Mouse (Mus musculus): Measurements from ENCODE around the gene Rffl. TPM values are rescaled to one million over a fixed set of nuclear protein-coding genes. Genes with fewer than 3 reads are reported as not detected.

The Rffl gene
- polyA plus RNA-seq, 1 experiment from 2014 or later: 21.9 TPM

DNA sequence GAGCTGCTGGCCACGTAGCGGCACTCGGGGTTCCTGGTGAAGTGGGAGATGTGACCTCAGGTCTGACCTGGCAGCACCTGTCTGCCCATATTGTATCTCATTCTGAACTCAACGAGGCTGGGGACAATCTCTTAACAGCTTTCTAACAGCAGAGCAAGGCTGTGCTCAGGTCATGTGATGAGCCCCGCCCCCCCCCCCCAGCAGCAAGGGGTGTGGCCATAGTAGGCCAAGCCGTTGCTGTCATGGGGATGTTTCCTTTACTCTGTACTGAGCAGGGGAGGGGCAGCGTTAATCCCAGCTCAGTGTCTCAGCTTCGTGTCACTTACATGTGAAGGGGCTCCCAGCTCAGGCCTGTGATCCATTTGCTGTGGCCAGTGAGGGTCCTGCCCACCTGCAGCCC lies 33.9 kb upstream of the Rffl start:
- H3K9ac ChIP-seq (ENCODE audit: low read length): no peak overlapping the region
- no peak overlapping the region for H3K4me3 ChIP-seq (replicated peaks; ENCODE audit: low read length)
- peaks cover 9% of the 10 kb centered on the region for H3K4me1 ChIP-seq (ENCODE audit: control insufficient read depth, insufficient read depth, low read length)
- WGBS: 57% methylated on average over 8 of the region's 8 CpGs
- no peak overlapping the region for H3K4me2 ChIP-seq (ENCODE audit: low read depth, low read length)
- H3K9me3 ChIP-seq (replicated peaks; ENCODE audit: control insufficient read depth, low read length): no peaks in the 10 kb centered on the region
- H3K27me3 ChIP-seq (ENCODE audit: control insufficient read depth, insufficient read depth, low read length): no peaks in the 10 kb centered on the region
- ATAC-seq (ENCODE audit: insufficient read depth, low FRiP score): no peak
- H3K27ac ChIP-seq (ENCODE audit: low read length): no peak overlapping the region
- H3K36me3 ChIP-seq (ENCODE audit: control insufficient read depth, insufficient read depth, low read length): peaks cover 13% of the 10 kb centered on the region

DNA sequence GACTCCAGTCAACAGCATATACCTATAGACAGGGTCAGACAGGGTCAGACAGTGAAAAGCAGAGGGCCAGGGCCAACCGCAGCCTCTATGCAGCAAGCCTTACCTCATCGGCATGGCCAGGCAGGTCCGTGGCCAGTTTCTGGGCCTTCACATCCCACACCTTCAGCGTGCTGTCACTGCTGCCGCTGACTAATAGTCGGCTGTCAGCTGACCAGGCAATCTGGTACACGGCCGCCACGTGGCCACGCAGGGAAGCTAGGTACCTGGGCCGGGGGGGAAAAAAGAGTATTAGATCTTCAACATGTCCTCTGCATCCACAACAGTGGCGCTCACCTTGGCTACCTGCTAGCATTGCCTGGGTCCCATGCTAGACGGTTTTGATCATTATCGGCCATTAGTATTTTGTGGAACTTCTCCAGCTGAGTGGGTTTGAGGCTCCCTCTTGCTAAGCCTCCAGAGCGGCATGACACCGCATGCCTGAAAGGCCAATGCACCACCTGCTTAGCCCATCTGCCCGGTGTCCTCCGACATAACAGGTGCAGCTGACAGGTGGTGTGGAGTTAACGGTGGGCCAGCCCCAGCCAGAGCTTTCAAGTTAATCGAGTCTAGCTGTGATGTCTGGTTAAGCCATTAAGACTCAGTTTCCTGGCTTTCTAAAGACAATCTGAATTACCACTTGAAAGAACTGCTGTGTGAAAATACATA lies 30.7 kb upstream of the Rffl start:
- Histone ChIP-seq H3K9me3 (replicated peaks; ENCODE audit: control insufficient read depth, low read length) (no peaks in the 10 kb centered on the region), H3K27ac (ENCODE audit: low read length) (no peak overlapping the region), H3K9ac (ENCODE audit: low read length) (no peak overlapping the region), H3K4me3 (replicated peaks; ENCODE audit: low read length) (no peak overlapping the region), H3K4me1 (ENCODE audit: control insufficient read depth, insufficient read depth, low read length) (no peaks in the 10 kb centered on the region), H3K36me3 (ENCODE audit: control insufficient read depth, insufficient read depth, low read length) (peaks cover 13% of the 10 kb centered on the region), H3K4me2 (ENCODE audit: low read depth, low read length) (no peak overlapping the region), H3K27me3 (ENCODE audit: control insufficient read depth, insufficient read depth, low read length) (no peaks in the 10 kb centered on the region)
- WGBS: 92% methylated on average over 20 of the region's 20 CpGs
- no peak for ATAC-seq (ENCODE audit: insufficient read depth, low FRiP score)

DNA sequence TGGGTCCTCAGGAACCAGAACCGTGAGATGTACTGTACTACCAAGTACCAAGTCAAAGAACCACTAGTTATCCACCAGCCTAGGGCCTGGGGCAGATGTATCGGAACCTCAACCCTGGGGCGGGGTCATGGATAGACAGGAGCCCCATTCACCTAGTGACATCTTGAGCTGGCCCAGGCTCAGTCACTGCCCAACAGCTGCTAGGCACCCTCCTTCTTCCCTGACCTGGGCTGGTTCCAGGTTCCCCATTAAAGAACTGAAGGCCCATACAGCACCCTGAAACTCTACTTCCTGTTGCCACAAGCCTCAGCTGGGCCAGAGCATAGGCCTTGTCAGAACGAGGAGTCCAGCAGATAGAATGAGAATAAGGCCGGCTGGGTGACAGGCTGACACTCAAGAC lies 28.7 kb upstream of the Rffl start:
- H3K4me3 ChIP-seq (replicated peaks; ENCODE audit: low read length): no peak overlapping the region
- H3K4me1 ChIP-seq (ENCODE audit: control insufficient read depth, insufficient read depth, low read length): no peaks in the 10 kb centered on the region
- 92% methylated on average over 5 of the region's 5 CpGs for WGBS
- H3K9ac ChIP-seq (ENCODE audit: low read length): no peak overlapping the region
- H3K9me3 ChIP-seq (replicated peaks; ENCODE audit: control insufficient read depth, low read length): no peaks in the 10 kb centered on the region
- peaks cover 12% of the 10 kb centered on the region for H3K36me3 ChIP-seq (ENCODE audit: control insufficient read depth, insufficient read depth, low read length)
- H3K27me3 ChIP-seq (ENCODE audit: control insufficient read depth, insufficient read depth, low read length): no peaks in the 10 kb centered on the region
- no peak overlapping the region for H3K27ac ChIP-seq (ENCODE audit: low read length)
- no peak for ATAC-seq (ENCODE audit: insufficient read depth, low FRiP score)
- H3K4me2 ChIP-seq (ENCODE audit: low read depth, low read length): no peak overlapping the region

- no peak for ATAC-seq (ENCODE audit: insufficient read depth, low FRiP score)
- no peaks in the 10 kb centered on the region for H3K9me3 ChIP-seq (replicated peaks; ENCODE audit: control insufficient read depth, low read length)
- no peak overlapping the region for H3K9ac ChIP-seq (ENCODE audit: low read length)
- no peak overlapping the region for H3K4me3 ChIP-seq (replicated peaks; ENCODE audit: low read length)
- H3K4me1 ChIP-seq (ENCODE audit: control insufficient read depth, insufficient read depth, low read length): no peaks in the 10 kb centered on the region
- peaks cover 8% of the 10 kb centered on the region for H3K36me3 ChIP-seq (ENCODE audit: control insufficient read depth, insufficient read depth, low read length)
- no peak overlapping the region for H3K27ac ChIP-seq (ENCODE audit: low read length)
- no peaks in the 10 kb centered on the region for H3K27me3 ChIP-seq (ENCODE audit: control insufficient read depth, insufficient read depth, low read length)
- H3K4me2 ChIP-seq (ENCODE audit: low read depth, low read length): no peak overlapping the region
- WGBS: 85% methylated on average over 10 of the region's 10 CpGs
These were observed 26.5 kb upstream of the Rffl start for GRCm38 (mm10) chr11:82897478-82897877.

DNA sequence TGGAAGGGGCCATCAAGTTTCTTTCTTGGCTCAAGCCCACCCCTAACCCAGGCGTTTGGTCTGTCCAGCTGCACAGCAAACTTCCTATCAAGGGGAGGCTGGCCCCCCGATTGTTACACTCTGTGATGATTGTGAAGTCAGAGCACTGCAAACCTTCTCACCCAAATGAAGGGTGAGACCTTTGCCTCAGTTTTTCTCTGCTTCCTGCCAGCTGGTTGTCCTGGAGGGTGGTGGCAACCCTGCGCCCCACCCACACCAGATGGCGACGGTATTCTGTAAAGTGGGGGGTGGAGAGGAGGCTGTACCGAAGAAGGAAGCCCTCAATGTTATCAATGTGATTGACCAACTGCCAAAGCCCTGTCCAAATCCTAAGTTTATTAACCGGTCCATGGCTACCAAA lies 20.9 kb upstream of the Rffl start, which contains the start of gene Fndc8:
Fndc8 (plus strand) TSS at position 189 of the 400 bp plus-strand sequence.
- Histone ChIP-seq H3K4me2 (ENCODE audit: low read depth, low read length) (no peak within 1 kb of the TSS), H3K9me3 (replicated peaks; ENCODE audit: control insufficient read depth, low read length) (no peaks in the 10 kb centered on the region), H3K4me1 (ENCODE audit: control insufficient read depth, insufficient read depth, low read length) (peaks cover 14% of the 10 kb centered on the region), H3K9ac (ENCODE audit: low read length) (peak within 1 kb of the TSS; percentile 35; the same call in 1 of the 2 replicates), H3K27me3 (ENCODE audit: control insufficient read depth, insufficient read depth, low read length) (no peaks in the 10 kb centered on the region), H3K4me3 (replicated peaks; ENCODE audit: low read length) (no peak within 1 kb of the TSS), H3K36me3 (ENCODE audit: control insufficient read depth, insufficient read depth, low read length) (no peaks in the 10 kb centered on the region), H3K27ac (ENCODE audit: low read length) (no peak within 1 kb of the TSS)
- WGBS: 51% methylated on average over 7 of the region's 7 CpGs
- ATAC-seq (ENCODE audit: insufficient read depth, low FRiP score): no peak

GRCm38 (mm10) chr11:82890342-82890762 lies 19.3 kb upstream of the Rffl start, which contains the start of gene Rad51d:
Rad51d (minus strand) TSS chr11:82890614.
- Histone ChIP-seq H3K4me3 (replicated peaks; ENCODE audit: low read length) (peak within 1 kb of the TSS; percentile 76), H3K9me3 (replicated peaks; ENCODE audit: control insufficient read depth, low read length) (no peaks in the 10 kb centered on the region), H3K4me1 (ENCODE audit: control insufficient read depth, insufficient read depth, low read length) (peaks cover 14% of the 10 kb centered on the region), H3K27me3 (ENCODE audit: control insufficient read depth, insufficient read depth, low read length) (no peaks in the 10 kb centered on the region), H3K4me2 (ENCODE audit: low read depth, low read length) (peak within 1 kb of the TSS; percentile 93), H3K36me3 (ENCODE audit: control insufficient read depth, insufficient read depth, low read length) (no peaks in the 10 kb centered on the region), H3K9ac (ENCODE audit: low read length) (peak within 1 kb of the TSS; percentile 91), H3K27ac (ENCODE audit: low read length) (peak within 1 kb of the TSS; percentile 83)
- ATAC-seq (ENCODE audit: insufficient read depth, low FRiP score): peak; percentile 94
- under 1% methylated on average over 26 of the region's 26 CpGs for WGBS

- Histone ChIP-seq H3K9me3 (replicated peaks; ENCODE audit: control insufficient read depth, low read length) (no peaks in the 10 kb centered on the region), H3K27me3 (ENCODE audit: control insufficient read depth, insufficient read depth, low read length) (no peaks in the 10 kb centered on the region), H3K4me2 (ENCODE audit: low read depth, low read length) (peak overlapping the region; percentile 93), H3K4me3 (replicated peaks; ENCODE audit: low read length) (peak overlapping the region; percentile 76), H3K36me3 (ENCODE audit: control insufficient read depth, insufficient read depth, low read length) (no peaks in the 10 kb centered on the region), H3K9ac (ENCODE audit: low read length) (peak overlapping the region; percentile 91), H3K27ac (ENCODE audit: low read length) (peak overlapping the region; percentile 83), H3K4me1 (ENCODE audit: control insufficient read depth, insufficient read depth, low read length) (peaks cover 14% of the 10 kb centered on the region)
- WGBS: 4% methylated on average over 31 of the region's 31 CpGs
- ATAC-seq (ENCODE audit: insufficient read depth, low FRiP score): peak; percentile 61; the same call in 1 of the 2 replicates
These were observed 18.7 kb upstream of the Rffl start for GRCm38 (mm10) chr11:82889524-82890341.

- H3K9ac ChIP-seq (ENCODE audit: low read length): peak overlapping the region; percentile 91
- no peak overlapping the region for H3K27ac ChIP-seq (ENCODE audit: low read length)
- H3K27me3 ChIP-seq (ENCODE audit: control insufficient read depth, insufficient read depth, low read length): no peaks in the 10 kb centered on the region
- 0 out of 2 replicates have a peak, but pooled peaks have one; percentile 6 for ATAC-seq (ENCODE audit: insufficient read depth, low FRiP score)
- H3K4me2 ChIP-seq (ENCODE audit: low read depth, low read length): peak overlapping the region; percentile 93
- peaks cover 14% of the 10 kb centered on the region for H3K4me1 ChIP-seq (ENCODE audit: control insufficient read depth, insufficient read depth, low read length)
- peak overlapping the region; percentile 76 for H3K4me3 ChIP-seq (replicated peaks; ENCODE audit: low read length)
- no peaks in the 10 kb centered on the region for H3K36me3 ChIP-seq (ENCODE audit: control insufficient read depth, insufficient read depth, low read length)
- 23% methylated on average over 10 of the region's 10 CpGs for WGBS
- H3K9me3 ChIP-seq (replicated peaks; ENCODE audit: control insufficient read depth, low read length): no peaks in the 10 kb centered on the region
These were observed 17.5 kb upstream of the Rffl start for GRCm38 (mm10) chr11:82888491-82888946.

DNA sequence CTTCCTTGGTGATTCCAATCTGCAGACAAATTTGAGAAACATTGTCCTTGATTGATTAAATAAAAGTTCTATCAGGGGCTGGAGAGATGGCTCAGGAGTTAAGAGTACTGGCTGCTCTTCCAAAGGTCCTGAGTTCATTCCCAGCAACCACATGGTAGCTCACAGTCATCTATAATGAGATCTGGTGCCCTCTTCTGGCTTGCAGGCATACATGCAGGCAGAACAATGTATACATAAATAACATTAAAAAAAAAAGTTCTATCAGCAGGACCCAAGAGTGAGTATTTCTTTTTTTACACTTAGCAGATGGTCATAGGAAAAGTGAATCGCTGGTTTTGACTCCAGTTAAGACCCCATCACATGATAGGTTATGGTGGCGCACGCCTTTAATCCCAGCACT lies 15.5 kb upstream of the Rffl start:
- no peak overlapping the region for H3K4me3 ChIP-seq (replicated peaks; ENCODE audit: low read length)
- H3K36me3 ChIP-seq (ENCODE audit: control insufficient read depth, insufficient read depth, low read length): peaks cover under 1% of the 10 kb centered on the region; the same call in 1 of the 2 replicates
- WGBS: 89% methylated on average over 3 of the region's 3 CpGs
- H3K4me1 ChIP-seq (ENCODE audit: control insufficient read depth, insufficient read depth, low read length): peaks cover 14% of the 10 kb centered on the region
- H3K27ac ChIP-seq (ENCODE audit: low read length): no peak overlapping the region
- ATAC-seq (ENCODE audit: insufficient read depth, low FRiP score): no peak
- H3K9ac ChIP-seq (ENCODE audit: low read length): no peak overlapping the region
- no peaks in the 10 kb centered on the region for H3K9me3 ChIP-seq (replicated peaks; ENCODE audit: control insufficient read depth, low read length)
- H3K4me2 ChIP-seq (ENCODE audit: low read depth, low read length): no peak overlapping the region
- H3K27me3 ChIP-seq (ENCODE audit: control insufficient read depth, insufficient read depth, low read length): no peaks in the 10 kb centered on the region

Data from stomach, embryonic 16.5 days (tissue).